Mouse (Mus musculus) kidney, postnatal 4 days (tissue): ENCODE data around the gene Ak1.

Experiments
- DNase-seq, 2 experiments: peaks; one replicate each; pipeline ENCODE4 v3.0.0; 2021; ENCODE audit warnings: mixed read lengths in 2 of 2

Ak1 gene

DNA sequence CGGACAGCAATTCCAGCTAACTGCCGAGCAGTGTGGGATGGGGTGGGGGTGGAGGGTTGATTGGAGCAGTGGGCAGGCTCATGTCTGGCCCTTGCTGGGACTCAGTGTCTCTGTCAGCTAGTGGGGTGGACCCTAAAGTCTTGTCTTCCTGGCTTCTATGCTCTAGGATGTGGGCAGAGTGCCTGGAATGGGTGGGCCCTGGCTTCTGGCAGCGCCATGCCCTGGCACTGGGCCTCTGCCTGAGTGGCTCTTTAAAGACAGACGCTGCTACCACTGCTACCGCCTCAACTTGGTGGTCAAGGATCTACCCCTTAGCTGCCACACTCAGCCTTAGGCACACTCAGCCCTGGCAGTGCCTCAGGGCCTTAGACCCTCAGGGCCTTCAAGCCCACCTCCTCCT, 7.2 kb downstream of the Ak1 start:
- DNase-seq = no peak

DNA sequence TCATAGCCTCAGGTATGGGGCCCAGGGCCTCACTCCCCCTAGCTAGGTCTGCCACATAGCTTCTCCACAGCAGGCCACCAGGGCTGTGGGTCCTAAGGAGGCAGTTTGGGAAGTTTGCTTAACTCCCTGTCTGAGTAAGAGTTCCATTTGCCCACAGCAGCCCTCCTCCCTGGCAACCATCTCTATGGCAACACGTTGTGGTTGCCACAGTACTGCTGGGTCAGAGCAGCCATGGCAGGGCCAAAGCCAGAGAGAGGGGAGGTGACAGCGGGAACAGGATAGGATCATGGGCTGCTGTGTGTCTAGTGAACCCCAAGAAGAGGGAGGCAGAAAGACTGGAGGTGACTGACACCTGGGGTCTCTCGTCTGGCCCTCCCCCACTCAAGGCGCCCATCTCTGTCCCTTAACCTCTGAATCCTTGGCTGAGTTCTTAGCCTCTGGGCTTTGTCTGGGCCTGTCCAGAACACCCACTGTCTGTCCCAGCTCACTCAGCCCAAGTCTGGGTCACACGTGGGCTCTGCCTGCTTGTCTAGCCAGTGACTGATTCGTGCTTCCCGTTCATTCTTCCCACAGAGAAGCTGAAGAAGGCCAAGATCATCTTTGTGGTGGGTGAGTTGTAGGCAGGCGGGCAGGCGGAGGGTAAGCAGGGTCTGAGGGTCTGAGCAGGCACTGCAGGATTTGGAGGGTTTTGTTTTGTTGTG, 7.9 kb downstream of the Ak1 start:
- DNase-seq = peak; percentile 78 to 87

DNA sequence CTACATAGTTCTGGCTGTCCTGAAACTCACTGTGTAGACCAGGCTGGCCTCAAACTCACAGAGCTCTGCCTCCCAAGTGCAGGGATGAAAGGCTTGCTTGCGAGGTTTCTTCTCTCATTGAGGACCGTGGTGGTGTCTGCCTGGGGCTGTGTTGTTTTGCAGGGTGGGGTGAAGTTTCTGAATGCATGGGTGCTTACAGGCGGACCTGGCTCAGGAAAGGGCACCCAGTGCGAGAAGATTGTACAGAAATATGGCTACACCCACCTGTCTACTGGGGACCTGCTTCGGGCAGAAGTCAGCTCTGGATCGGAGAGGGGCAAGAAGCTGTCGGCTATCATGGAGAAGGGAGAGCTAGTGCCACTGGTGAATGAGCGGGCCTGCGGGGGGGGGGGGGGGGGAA, 8.5 kb downstream of the Ak1 start:
- DNase-seq = no peak

DNA sequence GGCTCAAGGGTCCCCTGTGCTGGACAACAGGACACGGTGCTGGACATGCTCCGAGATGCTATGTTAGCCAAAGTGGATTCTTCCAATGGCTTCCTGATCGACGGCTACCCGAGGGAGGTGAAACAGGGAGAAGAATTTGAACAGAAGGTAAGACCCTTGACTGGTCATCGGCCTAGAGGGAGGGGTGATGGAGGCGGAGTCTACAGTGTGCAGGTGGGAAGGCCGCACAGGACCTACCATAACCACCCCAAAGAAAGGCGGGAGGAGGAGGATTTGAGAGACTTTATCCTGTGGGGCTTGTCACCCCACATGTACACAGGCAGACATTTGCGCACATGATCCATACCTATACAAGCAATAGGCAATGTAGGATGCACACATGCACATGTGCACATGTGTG, 9.5 kb downstream of the Ak1 start:
- no peak for DNase-seq

DNA sequence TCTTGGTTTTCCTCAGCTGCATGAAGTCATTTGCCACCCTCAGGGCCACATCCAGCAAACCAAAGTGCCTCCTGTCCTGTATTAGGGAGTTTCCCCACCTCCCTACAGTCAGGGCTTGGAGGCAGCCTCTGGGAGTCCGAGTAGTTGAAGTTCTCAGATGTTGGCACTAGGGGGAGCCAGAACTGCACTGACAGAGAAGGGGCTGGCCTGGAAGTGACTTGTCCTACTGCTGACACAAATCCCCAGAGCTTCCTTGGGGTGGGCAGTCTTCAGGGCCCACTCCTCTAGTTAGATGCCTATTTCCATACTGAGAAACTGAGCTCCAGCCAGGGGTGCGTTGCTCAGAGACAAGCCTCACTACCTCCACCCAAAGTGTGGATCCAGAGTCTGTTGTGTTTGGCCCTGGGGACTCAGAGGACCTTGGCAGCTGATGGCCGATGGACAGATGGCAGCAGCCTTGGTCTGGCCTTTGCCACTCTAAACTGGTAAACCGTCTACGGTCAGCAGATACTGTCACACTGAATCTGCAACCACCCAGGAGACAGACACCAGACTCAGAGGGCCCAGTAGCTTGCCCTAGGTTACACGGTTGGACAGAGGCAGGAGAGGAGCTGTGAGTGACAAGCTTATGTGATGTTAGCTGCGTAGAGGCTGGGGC, 10.3 kb downstream of the Ak1 start:
- peak; percentile 86 to 89 for DNase-seq

DNA sequence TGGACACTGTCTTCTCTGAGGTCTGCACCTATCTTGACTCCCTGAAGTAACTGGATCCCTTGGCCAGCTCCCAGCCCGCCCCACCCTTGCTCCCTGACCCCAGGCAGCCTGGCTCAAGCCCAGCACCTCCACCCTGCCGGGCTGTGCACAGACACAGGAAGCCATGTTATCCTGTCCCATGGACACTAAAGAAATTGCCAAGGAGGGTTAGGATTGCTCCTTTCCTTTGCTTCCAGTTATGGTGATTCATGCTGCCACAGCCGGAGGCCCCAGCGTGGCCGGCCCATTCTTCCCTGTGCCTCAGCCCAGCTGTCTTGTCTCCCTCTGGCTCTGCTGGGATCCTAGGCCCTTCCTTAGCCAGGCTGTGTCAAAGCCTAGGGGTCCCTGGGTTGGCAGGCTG, 12.1 kb downstream of the Ak1 start:
- DNase-seq = peak; percentile 55 to 65

DNA sequence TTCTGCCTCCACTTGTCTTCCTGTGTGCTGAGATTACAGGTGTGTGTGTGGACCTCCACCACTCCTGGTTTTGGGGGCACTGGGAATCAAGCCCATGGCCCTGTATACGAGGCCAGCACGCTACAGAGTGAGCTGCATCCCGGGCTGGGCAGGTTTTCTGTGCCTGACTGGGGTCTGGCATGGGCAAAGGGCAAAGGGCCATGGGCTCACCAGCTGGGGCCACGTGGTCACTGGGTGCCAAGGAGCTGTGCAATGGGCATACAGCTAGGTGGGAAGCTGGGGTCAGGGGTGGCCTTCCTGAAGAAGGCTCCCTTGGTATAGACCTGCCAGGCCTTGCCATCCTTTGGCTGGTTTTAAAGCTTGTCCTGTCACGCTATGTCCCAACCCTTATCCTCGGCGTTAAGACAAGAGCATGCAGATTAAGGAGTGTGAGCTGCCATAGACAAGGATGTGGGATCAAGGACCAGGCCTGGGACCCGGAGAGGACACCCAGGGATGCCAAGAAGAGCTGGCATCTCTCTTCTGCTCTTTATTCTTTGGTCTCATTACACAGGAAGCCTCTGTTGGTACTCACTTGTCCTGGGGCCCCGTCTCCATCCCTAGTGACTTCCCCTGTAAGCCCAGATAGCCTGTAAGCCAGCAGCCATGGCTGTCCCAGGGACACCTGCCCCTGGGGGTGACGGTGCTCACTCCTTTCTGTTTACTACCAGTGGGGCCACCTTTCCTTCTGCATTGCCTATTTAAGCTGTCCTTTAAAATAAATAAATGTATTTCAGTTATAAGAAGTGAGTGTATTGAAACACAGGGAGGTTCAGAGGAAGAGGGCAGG, 12.9 kb downstream of the Ak1 start:
- no peak for DNase-seq

DNA sequence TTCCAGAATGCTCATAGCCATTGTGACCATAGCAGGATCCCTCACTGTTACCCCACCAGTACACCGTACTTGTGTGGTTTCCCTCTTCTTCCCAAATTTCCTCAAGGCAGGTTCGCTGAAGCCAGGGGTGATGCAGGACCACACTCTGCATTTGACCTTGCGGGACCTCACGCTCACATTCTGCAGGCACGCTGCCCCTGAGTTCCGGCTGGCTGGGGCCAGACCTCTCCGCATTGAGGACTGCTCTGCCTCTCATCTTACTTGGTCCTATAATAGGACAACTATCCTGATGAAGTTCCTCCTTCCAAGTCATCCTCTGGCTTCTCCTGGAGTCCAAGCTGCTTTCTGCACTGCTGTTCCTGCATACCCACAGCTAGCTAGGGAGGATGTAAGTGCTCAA, 15.1 kb downstream of the Ak1 start:
- DNase-seq = no peak

DNA sequence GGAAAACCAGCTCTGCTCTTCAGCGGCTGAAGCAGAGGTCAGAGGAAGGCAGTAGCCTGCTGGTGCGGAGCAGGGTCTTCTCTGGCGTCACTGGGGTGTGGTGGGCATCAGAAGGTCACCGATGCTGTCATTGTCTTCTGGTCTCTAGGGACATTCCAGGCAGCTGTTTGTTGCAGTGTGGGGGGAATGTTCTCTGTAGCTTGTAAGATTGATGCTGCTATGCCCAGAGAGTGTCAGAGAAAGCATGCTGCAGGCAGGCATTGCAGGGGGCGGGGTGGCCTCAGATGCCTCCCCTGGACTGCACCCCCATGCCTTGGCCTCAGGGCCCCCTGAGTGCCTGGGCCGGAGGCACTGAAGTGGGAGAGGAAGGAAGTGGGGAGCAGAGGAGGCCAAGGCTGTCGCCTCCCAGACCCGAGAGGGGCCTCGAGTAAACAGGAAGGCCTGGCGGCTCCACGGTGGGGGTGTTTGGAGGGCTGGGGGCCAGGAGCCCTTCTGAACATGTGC, 16.3 kb downstream of the Ak1 start:
- DNase-seq = peak; percentile 70 to 80

DNA sequence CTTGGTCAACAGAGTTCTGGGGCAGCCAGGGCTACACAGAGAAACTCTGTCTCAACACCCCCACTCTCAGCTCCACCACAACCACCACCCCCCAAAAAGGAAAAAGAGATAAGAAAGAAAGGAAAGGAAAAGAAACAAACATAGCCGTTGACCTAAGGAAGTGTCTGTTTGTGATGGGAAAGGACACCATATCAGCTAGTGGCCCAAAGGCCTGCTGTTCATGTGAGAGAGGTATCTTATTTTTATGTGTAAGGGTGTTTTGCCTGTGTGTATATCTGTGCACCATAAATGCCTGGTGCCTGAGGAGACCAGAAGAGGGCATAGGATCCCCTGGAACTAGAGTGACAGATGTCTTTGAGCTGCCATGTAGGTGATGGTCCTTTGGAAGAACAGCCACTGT, 18.1 kb downstream of the Ak1 start:
- DNase-seq = no peak

DNA sequence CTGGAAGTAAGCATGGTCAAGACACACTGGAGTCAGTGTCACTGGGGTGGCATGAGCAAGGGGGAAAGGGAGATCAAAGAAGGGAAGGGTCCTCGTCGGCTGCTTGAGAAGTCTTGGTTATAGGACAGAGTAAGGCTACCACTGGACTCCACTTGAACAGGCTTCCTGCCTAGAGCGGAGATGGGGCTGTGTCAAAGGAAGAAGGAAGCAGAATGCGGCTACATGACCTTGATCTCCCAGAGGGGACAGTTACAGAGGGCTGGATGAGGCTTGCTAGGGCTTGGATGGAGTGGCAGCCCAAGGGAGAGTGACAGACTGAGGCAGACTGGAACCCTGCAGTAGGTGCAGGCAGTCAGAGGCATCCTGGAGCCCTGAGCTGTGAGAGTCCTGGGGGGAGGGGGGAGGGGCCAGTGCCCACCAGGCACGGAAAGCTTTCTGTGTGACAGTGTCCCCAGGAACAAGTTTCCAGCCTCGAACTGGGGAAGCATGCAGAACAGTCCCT, 19.0 kb downstream of the Ak1 start:
- no peak for DNase-seq

DNA sequence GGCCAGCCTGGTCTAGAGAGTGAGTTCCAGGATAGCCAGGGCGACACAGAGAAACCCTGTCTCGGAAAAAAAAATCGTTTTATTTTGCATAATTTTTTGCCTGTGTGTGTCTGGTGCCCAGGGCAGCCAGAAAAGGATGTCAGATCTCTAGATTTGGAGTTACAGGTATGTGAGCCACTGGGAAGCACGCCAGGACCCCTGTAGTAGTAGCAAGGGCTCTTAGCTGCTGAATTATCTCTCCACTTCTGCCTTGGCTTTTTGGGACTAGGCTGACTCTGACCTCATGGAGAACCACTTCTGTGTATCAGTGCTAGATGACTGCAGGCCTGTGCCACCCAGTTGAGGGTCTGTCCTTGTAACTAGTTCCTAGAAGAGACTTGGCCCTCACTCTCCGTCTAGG, 20.3 kb downstream of the Ak1 start:
- DNase-seq = no peak

DNA sequence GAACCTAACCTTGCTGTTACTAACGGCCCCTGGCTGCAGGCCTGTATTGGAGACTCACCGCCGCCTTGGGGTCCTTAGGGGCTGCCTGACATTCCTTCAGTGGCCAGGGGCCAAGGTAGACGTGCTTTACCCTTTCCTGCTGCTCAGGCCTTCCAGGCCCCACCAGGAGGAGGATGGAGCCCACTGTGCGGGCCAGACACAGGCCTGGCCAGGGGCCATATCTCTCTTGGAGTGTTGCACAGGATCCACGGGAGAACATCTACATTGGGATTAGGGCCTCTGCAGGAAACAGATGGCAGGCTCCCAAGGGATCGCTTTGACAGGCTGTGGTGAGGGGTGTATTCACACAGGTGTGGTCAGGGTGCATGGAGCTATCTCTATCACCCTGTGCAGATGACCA, 21.3 kb downstream of the Ak1 start:
- peak; percentile 51 to 68 for DNase-seq

DNA sequence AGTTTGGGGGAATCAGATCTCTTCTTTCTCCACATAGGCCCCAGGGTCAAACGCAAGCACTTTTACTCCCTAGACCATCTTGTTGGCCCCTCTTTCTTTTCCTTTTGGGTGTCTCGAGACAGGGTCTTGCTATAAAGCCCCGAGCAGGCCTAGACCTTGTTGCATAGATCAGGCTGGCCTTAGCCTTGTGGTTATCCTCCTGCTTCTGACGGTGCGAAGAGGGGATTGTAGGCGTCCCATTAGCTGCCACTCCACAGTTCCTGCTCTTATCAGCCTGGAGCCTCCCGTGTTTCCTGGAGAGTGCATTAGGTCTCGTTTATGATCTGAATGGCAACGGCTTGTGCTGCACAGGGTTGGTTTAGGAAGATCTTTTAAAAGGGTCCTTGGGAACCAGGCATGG, 22.5 kb downstream of the Ak1 start:
- no peak for DNase-seq

DNA sequence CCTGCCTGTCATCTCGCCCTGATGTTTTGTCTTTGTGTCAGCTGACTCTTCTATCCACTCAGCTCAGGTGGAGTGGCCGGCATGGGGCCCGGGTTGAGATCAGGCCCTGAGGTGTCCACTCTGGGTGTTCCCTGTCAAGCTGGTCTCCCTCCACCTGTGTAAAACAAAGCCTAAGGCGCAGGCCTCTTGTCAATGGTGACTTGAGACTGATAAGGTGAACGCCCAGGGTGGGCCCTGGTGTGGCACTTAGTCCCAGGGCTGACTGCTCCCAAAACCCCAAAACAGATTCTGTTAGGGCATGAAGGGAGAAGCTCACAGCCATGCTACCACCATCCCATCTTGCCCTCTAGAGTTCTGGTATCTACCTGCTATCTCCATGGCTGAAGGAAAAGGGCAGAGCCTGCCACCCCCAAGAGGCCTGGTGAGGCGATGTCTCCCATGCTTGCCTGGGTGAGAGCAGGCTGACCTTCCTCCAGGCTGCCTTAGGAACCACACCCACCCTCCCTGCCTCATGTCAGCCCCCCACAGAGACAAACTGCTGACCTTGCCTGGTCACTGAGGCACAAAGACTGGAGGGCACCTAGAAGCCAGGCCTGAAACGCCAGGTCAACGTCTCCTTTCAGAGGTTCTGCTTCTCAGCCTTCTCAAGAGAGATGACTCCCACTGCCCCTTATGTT, 23.4 kb downstream of the Ak1 start:
- DNase-seq = no peak

DNA sequence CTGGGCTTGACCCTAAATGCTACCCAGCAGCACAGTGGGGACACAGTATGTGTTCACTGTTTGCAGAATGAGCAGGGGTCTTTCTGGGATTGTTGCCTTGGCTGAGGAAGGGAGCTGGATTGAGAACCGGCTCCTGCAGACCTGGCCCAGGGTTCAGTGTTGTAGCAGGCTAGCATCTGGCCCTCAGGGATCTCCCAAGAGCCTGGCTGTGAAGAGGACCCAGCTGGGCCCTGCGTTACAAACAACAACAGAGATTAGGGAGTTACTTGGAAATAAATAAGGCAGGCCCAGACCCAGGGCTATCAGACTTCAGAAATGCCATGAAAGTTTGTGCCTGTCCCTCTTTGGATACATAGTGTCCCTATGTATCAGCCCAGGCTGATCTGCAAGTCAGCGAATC, 24.1 kb downstream of the Ak1 start:
- DNase-seq = no peak

DNA sequence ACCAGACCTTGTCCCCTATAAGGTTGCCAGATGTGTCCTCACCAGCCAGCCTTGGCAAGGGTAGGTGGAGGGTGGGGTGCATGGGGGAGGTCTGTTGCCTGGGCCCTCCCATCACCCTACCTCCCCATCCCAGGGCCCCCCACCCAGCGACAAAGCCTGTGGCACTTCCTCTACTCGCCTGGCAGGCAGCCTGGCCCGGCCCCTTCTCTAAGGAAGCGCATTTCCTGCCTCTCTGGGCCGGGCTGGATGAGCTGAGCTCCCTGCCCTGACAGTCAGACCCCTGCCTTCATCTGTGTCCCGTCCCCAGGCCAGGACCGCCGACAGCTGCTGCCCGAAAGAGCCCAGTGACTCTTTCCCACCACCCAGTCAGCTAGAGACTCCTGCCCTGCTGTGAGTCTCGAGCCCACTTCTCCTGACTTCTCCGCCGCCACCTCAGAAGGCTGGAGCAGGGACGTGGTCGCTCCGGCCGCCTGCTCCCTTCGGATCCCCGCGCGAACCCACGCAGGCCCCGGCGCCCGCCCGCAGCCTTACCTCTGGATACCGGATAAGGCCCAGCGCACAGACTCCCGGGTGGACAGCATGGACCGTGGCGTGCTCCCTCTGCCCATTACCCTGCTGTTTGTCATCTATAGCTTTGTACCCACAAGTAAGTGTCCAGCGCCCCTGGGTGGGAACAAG, 25.0 kb downstream of the Ak1 start, which contains the start of gene Eng:
TSS of gene Eng (plus strand) at position 217 of the 678 bp plus-strand sequence.
- peak; percentile 81 to 88 for DNase-seq

DNA sequence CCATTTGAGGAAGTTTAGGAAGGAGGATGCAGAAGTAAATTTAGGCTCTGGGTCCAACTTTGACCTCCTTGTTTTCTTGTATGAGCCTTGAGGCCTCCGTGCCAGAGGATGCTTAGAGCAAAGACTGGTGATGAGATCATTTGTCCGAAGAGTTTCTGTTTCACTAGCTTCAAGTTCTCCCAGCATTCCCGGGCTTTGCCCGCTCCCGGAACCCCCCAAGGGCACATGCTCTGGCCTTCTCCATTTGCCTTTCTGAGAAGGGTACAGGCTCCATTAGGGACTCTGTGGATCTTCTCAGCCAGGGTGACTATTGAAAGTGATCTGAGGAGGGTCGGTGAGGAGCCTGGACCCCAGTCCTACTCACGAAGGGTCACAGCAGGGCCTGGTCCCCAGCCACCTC, 25.8 kb downstream of the Ak1 start:
- no peak for DNase-seq

DNA sequence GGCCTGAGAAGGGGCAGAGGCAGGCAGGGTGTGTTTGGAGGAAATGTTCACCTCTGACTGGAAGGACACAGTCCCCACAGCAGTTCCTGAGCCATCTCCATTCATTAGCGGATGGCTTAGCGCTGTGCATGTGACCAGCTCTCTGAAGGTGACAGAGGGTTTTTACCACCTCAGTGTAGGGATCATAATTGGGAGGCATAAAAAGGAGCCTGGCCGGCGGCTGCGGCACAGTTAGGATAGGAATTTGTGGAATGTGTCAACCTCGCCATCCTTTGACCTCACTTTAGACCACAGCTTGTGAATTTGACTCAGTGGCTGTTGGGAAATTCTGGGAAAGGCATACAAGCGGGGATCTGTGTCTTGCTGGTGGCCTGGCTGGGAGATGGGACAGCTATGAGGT, 32.2 kb downstream of the Ak1 start:
- peak in 1 of 2 experiments; percentile 47 for DNase-seq

DNA sequence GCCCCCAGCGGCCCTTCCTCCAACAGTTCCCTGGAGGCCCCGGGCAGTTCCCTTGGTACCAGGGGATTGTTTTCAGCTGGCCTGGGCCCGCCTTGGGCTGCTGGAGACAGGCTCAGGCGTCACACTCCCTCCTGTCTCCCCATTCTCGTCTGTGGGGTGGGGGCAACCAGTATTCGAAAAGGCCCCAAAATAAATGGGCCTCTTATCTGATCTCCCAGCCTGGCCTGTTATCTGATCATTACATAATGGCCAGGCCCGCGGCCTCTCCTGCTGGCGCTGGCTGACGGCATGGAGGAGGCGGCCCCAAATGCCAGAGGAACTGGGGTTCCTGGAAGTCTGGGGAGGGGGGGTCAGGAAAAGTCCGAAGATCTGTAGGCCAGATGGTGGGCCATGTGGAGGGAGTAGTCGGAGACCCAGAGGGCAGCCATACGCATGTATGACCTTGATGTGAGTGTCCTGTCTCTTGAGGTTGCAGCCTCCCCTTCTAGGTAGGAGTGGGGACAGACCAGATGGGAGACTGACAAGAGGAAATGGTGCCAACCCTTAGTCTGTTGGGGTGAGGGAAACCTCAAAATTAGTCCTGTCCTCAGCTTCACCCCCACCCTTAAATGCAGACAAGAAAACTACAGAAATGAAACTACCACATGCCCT, 33.3 kb downstream of the Ak1 start:
- peak in 1 of 2 experiments; percentile 49 for DNase-seq

DNA sequence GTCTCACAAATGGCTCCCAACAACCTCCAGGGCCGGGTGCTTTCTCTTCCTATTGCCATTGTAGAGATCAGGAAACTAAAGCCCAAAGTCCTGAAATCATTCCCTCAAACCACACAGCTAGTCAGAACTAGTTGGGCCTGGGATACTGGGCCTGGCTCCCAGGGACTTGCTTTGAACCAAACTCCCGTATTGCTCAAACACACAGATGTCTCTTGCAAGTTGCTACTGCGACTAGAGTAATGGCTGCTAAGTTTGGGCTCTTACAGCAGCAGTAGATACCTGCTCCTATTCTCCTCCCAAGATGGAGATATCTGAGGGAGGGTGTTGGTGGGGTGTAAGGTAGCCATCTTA, 33.8 kb downstream of the Ak1 start:
- no peak for DNase-seq

DNA sequence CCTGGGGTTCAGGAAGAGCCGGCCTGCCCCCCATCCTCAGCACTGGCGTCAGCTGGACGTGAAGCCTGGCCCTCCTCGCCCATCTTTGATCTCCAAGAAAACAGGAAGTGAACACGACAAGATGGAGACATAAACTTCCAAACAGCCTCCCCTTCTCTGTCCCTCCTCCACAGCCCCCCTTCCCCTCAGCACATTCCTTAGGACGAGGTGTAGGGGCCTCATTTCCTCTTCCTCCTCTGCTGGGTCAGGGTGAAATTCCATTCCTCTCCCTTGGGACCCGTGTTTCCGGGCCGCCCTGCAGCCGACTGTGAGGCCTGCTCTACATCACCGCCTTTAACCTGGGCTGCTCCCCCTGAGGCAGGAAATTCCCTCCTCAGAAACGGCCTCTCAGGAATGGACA, 34.3 kb downstream of the Ak1 start:
- peak; percentile 76 to 84 for DNase-seq
